Mouse (Mus musculus) bone marrow macrophage, adult 2 months (primary cell): Measurements from ENCODE around the gene Slc16a3. TPM values are rescaled to one million over a fixed set of nuclear protein-coding genes. Genes with fewer than 3 reads are reported as not detected.

ENCODE experiments used
- H3K27ac ChIP-seq: 2 replicates; pipeline ENCODE4 v1.5.1; 2012; ENCODE audit warnings: low read depth, low read length; ENCODE audit not compliant: insufficient read depth
- H3K4me1 ChIP-seq: 2 replicates; pipeline ENCODE4 v1.6.1; 2012; ENCODE audit warnings: low read length; ENCODE audit not compliant: control insufficient read depth, insufficient read depth
- H3K4me3 ChIP-seq: 2 replicates; pipeline ENCODE4 v1.5.1; 2012; ENCODE audit warnings: mild to moderate bottlenecking, low read length, moderate library complexity; ENCODE audit not compliant: insufficient read depth
- CTCF ChIP-seq: IDR thresholded peaks from 2 replicates; pipeline ENCODE4 v1.5.1; 2012; ENCODE audit warnings: low read depth, mild to moderate bottlenecking, low read length, moderate library complexity
- POLR2A ChIP-seq: IDR thresholded peaks from 2 replicates; pipeline ENCODE4 v1.6.1; 2012; ENCODE audit warnings: mild to moderate bottlenecking, low read depth, low read length, borderline replicate concordance
- polyA plus RNA-seq: library from polyadenylated mRNA; stranded (reverse); fragments of >200 nt; gene quantifications from 2 replicates; pipeline ENCODE4 v1.2.4, GENCODE M21; 2012; ENCODE audit not compliant: missing spikeins, insufficient read depth, insufficient read length

Gene Slc16a3
- polyA plus RNA-seq, 1 experiment: 45.2 TPM

GRCm38 (mm10) chr11:120957731-120958257 lies 9.5 kb downstream of the Slc16a3 start:
- H3K4me3 ChIP-seq: peak overlapping the region; percentile 7; the same call in 1 of the 2 replicates
- peaks cover 30% of the 10 kb centered on the region for H3K4me1 ChIP-seq
- TF ChIP-seq CTCF: no peak
- TF ChIP-seq POLR2A: no peak
- H3K27ac ChIP-seq: peak overlapping the region; percentile 50

GRCm38 (mm10) chr11:120959066-120959465 lies 10.8 kb downstream of the Slc16a3 start:
- TF ChIP-seq POLR2A (no peak), CTCF (no peak)
- no peak overlapping the region for H3K4me3 ChIP-seq
- H3K4me1 ChIP-seq: peaks cover 30% of the 10 kb centered on the region
- no peak overlapping the region for H3K27ac ChIP-seq

GRCm38 (mm10) chr11:120959564-120959963 lies 11.3 kb downstream of the Slc16a3 start:
- no peak for TF ChIP-seq CTCF
- TF ChIP-seq POLR2A: no peak
- Histone ChIP-seq H3K4me3 (no peak overlapping the region), H3K4me1 (peaks cover 30% of the 10 kb centered on the region), H3K27ac (no peak overlapping the region)

DNA sequence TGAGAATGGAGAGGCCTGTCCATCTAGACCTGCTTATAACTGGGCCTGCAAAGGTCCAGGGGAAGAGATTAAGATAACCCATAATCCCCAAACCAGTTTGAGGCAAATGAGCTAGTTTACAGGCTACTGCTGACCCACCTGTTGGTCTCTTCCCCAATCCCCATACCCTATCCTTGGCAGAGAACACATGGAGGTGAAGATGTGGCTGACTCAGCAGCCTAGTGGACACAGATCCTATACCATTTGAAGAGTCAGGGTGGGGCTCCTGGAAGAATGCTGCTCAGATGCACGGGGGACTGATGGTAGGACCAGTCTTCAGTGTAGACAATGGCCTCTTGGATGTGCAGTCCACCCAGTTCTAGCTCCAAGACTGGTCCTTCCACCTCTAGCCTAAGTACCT lies 12.0 kb downstream of the Slc16a3 start:
- TF ChIP-seq CTCF (no peak), POLR2A (no peak)

GRCm38 (mm10) chr11:120961594-120961993 lies 13.3 kb downstream of the Slc16a3 start:
- TF ChIP-seq CTCF (no peak), POLR2A (no peak)
- Histone ChIP-seq H3K4me3 (no peak overlapping the region), H3K4me1 (peaks cover 37% of the 10 kb centered on the region), H3K27ac (no peak overlapping the region)

More for the DNA sequence above, 12.0 kb downstream of the Slc16a3 start:
- no peak overlapping the region for H3K27ac ChIP-seq
- peaks cover 30% of the 10 kb centered on the region for H3K4me1 ChIP-seq
- no peak overlapping the region for H3K4me3 ChIP-seq

DNA sequence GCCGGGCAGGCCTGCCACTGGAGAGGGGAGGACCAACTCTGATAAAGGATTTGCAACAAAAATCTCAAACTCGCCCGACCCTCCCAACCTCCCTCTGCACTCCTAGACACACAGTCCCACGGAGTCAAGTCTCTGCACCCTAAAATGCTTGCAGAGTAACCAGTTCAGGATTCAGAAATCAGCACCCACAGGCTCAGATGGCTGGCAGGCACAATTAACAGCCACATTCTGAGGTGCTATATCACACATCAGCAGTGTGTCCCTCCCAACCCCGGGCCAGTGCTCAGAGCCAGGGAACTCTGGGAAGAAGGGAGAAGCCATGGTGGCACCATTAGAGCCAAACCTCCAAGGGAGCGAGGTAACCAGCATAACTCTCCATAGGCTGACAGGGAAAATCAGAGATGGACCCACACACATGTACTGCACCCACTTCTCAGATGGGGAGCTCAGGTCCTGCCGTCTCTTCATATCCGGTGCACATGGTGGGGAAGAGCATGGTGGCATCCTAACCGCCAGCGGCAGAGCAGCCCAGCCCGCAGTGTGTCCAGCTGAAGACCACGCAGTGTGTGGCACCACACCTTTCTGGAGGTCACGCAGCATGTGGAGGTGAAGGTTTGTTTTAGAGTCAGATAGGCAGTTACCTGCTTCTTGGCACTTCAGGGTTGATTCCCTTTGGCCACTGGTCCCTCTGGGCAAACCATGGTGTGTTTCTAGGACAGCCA lies 13.9 kb downstream of the Slc16a3 start:
- Histone ChIP-seq H3K4me3 (no peak overlapping the region), H3K4me1 (peaks cover 37% of the 10 kb centered on the region), H3K27ac (no peak overlapping the region)
- TF ChIP-seq POLR2A (no peak), CTCF (no peak)

DNA sequence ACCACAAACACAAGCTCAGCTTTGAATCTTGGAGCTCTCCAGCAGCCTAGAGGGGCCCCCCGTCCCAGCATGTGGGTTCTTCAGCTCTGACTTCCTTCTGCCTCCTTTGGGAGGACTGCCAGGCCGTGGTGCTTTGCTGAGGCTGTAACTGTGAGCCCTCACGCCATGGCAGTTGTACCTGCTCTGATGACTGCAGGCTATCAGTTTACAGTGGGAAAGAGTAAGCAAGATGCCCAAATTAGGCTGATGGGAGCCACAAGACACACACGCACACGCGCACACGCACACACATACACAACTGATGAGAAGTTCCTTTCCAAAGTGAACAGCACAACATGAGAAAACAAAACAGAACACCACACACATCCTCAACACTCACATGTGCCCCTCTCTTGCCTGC lies 14.6 kb downstream of the Slc16a3 start:
- TF ChIP-seq POLR2A (no peak), CTCF (no peak)
- Histone ChIP-seq H3K4me1 (peaks cover 38% of the 10 kb centered on the region), H3K27ac (no peak overlapping the region), H3K4me3 (no peak overlapping the region)

GRCm38 (mm10) chr11:120964195-120965157 lies 16.2 kb downstream of the Slc16a3 start:
- H3K4me1 ChIP-seq: peaks cover 29% of the 10 kb centered on the region
- H3K27ac ChIP-seq: no peak overlapping the region
- no peak overlapping the region for H3K4me3 ChIP-seq
- TF ChIP-seq CTCF (no peak), POLR2A (no peak)

GRCm38 (mm10) chr11:120965587-120965986 lies 17.3 kb downstream of the Slc16a3 start:
- Histone ChIP-seq H3K4me3 (no peak overlapping the region), H3K4me1 (peaks cover 21% of the 10 kb centered on the region), H3K27ac (0 out of 2 replicates have a peak overlapping the region, but pooled peaks have one; percentile 44)
- TF ChIP-seq POLR2A: no peak
- TF ChIP-seq CTCF: no peak

DNA sequence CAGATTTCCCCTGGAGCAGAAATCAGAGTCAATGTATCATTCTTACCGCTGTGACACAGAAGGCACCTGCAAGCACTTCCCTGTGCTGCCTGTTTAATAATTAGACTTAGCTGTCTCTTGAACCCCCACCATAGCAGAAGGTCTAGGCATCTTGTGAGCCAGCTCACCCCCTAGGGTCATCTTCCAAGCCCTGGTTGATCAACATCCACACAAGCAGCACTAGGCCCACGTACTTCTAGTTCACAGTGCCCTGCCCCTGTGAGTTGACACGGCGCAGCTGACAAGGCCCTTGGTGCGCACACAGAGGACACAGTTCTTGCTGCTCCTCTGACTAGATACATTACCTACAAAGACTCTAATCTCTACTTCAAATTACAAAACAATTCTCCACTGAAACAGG lies 21.5 kb downstream of the Slc16a3 start:
- H3K4me1 ChIP-seq: peaks cover 21% of the 10 kb centered on the region
- TF ChIP-seq CTCF: no peak
- no peak for TF ChIP-seq POLR2A

More for the DNA sequence above, 21.5 kb downstream of the Slc16a3 start:
- H3K27ac ChIP-seq: no peak overlapping the region
- no peak overlapping the region for H3K4me3 ChIP-seq
